Mouse (Mus musculus): Measurements from ENCODE around the gene 2210017I01Rik. TPM values are rescaled to one million over a fixed set of nuclear protein-coding genes. Genes with fewer than 3 reads are reported as not detected.
A peak's percentile ranks its signal among the peaks of the same experiment; 100 is the strongest.

The 2210017I01Rik gene
- polyA plus RNA-seq, 1 experiment from 2014 or later = not detected

DNA sequence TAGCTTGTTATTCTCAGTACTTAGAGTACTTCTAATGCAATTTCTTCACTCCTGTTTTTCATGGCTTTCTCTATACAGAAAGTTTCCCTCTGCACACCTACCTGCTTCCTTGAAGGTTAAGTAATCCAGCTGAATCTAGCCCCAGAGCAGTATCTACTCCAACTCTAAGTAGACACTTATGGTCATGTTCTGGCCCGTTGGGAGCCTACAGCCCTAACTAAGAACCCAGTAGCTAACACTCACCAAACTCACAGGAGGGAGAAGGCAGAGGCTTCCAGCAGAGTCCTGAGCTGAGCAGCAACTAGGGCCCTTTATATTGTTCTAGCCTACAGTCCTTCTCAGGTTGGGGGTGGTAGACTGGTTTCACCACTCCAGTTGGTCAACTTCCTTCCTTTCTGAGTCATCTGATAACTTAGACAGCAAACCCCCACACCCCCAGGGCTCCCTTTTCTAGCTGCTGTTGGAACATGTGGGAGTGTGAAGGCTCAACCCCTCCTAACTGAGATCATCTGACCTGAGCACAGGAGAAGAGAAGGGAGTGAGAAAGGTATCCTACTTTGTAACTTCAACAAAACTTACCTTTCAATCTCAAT is 33.7 kb downstream of the 2210017I01Rik start, which contains the start of gene Ivl:
Gene Ivl, minus strand, starts transcription at position 287 of the 593 bp plus-strand sequence.
- no peaks in the 10 kb centered on the region for H3K4me1 ChIP-seq (ENCODE audit: control insufficient read depth, insufficient read depth, low read length)
- no peaks in the 10 kb centered on the region for H3K36me3 ChIP-seq (ENCODE audit: control insufficient read depth, insufficient read depth, low read length)
- H3K4me3 ChIP-seq (replicated peaks; ENCODE audit: low read depth, low read length) = no peak within 1 kb of the TSS
- ATAC-seq (ENCODE audit: low FRiP score, low TSS enrichment) = no peak
- DNase-seq = no peak
- no peak within 1 kb of the TSS for H3K27ac ChIP-seq (replicated peaks; ENCODE audit: low read depth, low read length)
- H3K9ac ChIP-seq (replicated peaks; ENCODE audit: low read length) = no peak within 1 kb of the TSS
- no peaks in the 10 kb centered on the region for H3K27me3 ChIP-seq (ENCODE audit: control insufficient read depth, insufficient read depth, low read length)
- no peaks in the 10 kb centered on the region for H3K9me3 ChIP-seq (ENCODE audit: control insufficient read depth, low read length)
- H3K4me2 ChIP-seq (ENCODE audit: low read length) = no peak within 1 kb of the TSS
- 89% methylated on average over 1 of the region's 1 CpGs for WGBS

DNA sequence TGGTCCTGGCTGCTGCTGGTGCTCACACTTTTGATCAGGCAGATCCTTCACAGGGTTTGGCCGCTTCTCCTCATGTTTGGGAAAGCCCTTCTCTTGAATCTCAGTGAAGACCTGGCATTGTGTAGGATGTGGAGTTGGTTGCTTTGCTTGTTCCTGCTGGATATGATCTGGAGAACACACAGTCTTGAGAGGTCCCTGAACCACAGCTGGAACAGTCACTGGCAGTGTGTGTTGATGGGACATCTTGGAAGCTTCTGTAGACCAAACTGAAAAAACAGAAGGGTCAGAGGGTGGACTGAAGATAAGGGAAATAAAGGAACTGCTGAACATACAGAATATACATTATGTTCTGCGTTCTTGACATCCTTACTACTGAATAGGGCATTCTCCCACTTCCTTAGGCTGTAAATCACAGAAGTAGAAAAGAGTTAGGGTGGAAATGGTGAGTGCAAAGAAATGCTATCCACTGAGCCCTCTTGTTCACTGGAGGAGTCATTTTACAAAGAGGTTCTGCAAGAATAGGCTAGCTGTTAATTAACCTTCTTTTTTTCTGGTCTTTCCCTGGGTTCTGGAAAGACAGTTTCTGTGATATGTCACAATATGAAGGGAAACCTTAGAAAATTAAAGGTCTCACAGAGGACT is 34.7 kb downstream of the 2210017I01Rik start:
- WGBS = 67% methylated on average over 2 of the region's 2 CpGs
- no peak overlapping the region for H3K4me3 ChIP-seq (replicated peaks; ENCODE audit: low read depth, low read length)
- H3K27ac ChIP-seq (replicated peaks; ENCODE audit: low read depth, low read length) = no peak overlapping the region
- ATAC-seq (ENCODE audit: low FRiP score, low TSS enrichment) (no peak), DNase-seq (no peak)
- H3K4me1 ChIP-seq (ENCODE audit: control insufficient read depth, insufficient read depth, low read length) = no peaks in the 10 kb centered on the region
- H3K9ac ChIP-seq (replicated peaks; ENCODE audit: low read length) = no peak overlapping the region
- no peaks in the 10 kb centered on the region for H3K36me3 ChIP-seq (ENCODE audit: control insufficient read depth, insufficient read depth, low read length)
- no peaks in the 10 kb centered on the region for H3K27me3 ChIP-seq (ENCODE audit: control insufficient read depth, insufficient read depth, low read length)
- no peak overlapping the region for H3K4me2 ChIP-seq (ENCODE audit: low read length)
- no peaks in the 10 kb centered on the region for H3K9me3 ChIP-seq (ENCODE audit: control insufficient read depth, low read length)

DNA sequence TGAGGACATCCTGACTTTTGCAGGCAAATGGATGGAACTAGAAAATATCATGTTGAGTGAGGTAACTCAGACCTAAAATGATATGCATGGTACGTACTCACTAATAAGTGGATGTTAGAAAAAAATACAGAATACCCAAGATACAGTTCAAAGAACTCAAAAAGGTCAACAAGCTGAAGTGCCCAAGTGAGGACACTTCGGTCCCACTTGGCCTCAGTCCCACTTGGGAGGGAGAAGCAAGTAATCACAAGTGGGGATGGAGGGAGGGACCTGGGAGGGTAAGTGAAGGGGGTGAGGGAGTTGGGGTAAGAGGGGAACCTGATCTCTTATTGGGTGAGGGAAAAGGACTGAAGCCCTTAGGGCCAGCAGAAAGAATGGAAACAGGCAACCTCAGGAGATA is 38.5 kb downstream of the 2210017I01Rik start:
- no peak overlapping the region for H3K9ac ChIP-seq (replicated peaks; ENCODE audit: low read length)
- H3K27me3 ChIP-seq (ENCODE audit: control insufficient read depth, insufficient read depth, low read length) = no peaks in the 10 kb centered on the region
- WGBS = 87% methylated on average over 2 of the region's 2 CpGs
- no peak overlapping the region for H3K4me2 ChIP-seq (ENCODE audit: low read length)
- H3K27ac ChIP-seq (replicated peaks; ENCODE audit: low read depth, low read length) = no peak overlapping the region
- DNase-seq = no peak
- no peak overlapping the region for H3K4me3 ChIP-seq (replicated peaks; ENCODE audit: low read depth, low read length)
- no peaks in the 10 kb centered on the region for H3K4me1 ChIP-seq (ENCODE audit: control insufficient read depth, insufficient read depth, low read length)
- H3K9me3 ChIP-seq (ENCODE audit: control insufficient read depth, low read length) = no peaks in the 10 kb centered on the region
- no peaks in the 10 kb centered on the region for H3K36me3 ChIP-seq (ENCODE audit: control insufficient read depth, insufficient read depth, low read length)
- ATAC-seq (ENCODE audit: low FRiP score, low TSS enrichment) = no peak

DNA sequence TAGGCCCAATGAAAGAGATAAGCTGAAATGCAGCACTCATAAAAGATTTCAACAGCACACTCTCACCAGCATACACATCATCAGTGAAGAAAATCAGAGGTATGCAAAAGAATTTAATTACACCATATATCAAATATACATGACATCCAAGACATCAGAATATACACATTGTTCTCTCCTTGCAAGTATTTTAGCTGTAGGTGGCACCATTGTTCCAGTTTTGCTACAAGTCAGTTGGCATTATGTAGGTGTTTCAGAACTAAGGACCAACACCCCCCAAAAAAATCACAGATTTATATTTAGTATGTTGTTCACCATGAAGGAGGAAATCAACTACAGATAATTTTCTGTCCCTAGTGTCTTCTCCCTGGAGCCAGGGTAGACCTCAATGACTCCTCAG is 41.9 kb downstream of the 2210017I01Rik start:
- Histone ChIP-seq H3K4me3 (replicated peaks; ENCODE audit: low read depth, low read length) (no peak overlapping the region), H3K9ac (replicated peaks; ENCODE audit: low read length) (no peak overlapping the region), H3K27ac (replicated peaks; ENCODE audit: low read depth, low read length) (no peak overlapping the region), H3K4me1 (ENCODE audit: control insufficient read depth, insufficient read depth, low read length) (no peaks in the 10 kb centered on the region), H3K4me2 (ENCODE audit: low read length) (no peak overlapping the region), H3K27me3 (ENCODE audit: control insufficient read depth, insufficient read depth, low read length) (no peaks in the 10 kb centered on the region), H3K36me3 (ENCODE audit: control insufficient read depth, insufficient read depth, low read length) (no peaks in the 10 kb centered on the region), H3K9me3 (ENCODE audit: control insufficient read depth, low read length) (no peaks in the 10 kb centered on the region)
- DNase-seq (peak; percentile 41), ATAC-seq (ENCODE audit: low FRiP score, low TSS enrichment) (no peak)

Other genes starting within 250 kb of the 2210017I01Rik start
- not detected in 2 replicates for gene Sprr2f, start 242.3 kb downstream of the 2210017I01Rik start, polyA plus RNA-seq (2014; fragmentation: Nextera tagmentation; extraction: Ambion mirVana)
- not detected in 2 replicates for gene Sprr2h, start 221.8 kb downstream of the 2210017I01Rik start, polyA plus RNA-seq (2014; fragmentation: Nextera tagmentation; extraction: Ambion mirVana)
- gene Sprr2i, start 199.5 kb downstream of the 2210017I01Rik start, polyA plus RNA-seq (2014; fragmentation: Nextera tagmentation; extraction: Ambion mirVana) = not detected in 2 replicates
- not detected in 2 replicates for gene Sprr2j-ps, start 189.4 kb downstream of the 2210017I01Rik start, polyA plus RNA-seq (2014; fragmentation: Nextera tagmentation; extraction: Ambion mirVana)
- 6.2 and 6.3 TPM in 2 replicates for gene Gm9774, start 178.1 kb downstream of the 2210017I01Rik start, polyA plus RNA-seq (2014; fragmentation: Nextera tagmentation; extraction: Ambion mirVana)
- not detected in 2 replicates for gene Sprr2k, start 174.9 kb downstream of the 2210017I01Rik start, polyA plus RNA-seq (2014; fragmentation: Nextera tagmentation; extraction: Ambion mirVana)
- not detected in 2 replicates for gene Sprr1b, start 168.7 kb downstream of the 2210017I01Rik start, polyA plus RNA-seq (2014; fragmentation: Nextera tagmentation; extraction: Ambion mirVana)
- not detected in 2 replicates for gene Sprr3, start 148.8 kb downstream of the 2210017I01Rik start, polyA plus RNA-seq (2014; fragmentation: Nextera tagmentation; extraction: Ambion mirVana)
- not detected in 2 replicates for gene Sprr1a, start 121.6 kb downstream of the 2210017I01Rik start, polyA plus RNA-seq (2014; fragmentation: Nextera tagmentation; extraction: Ambion mirVana)
- gene Sprr4, start 107.0 kb downstream of the 2210017I01Rik start, polyA plus RNA-seq (2014; fragmentation: Nextera tagmentation; extraction: Ambion mirVana) = not detected in 2 replicates
- not detected in 2 replicates for gene 2310046K23Rik, start 73.0 kb downstream of the 2210017I01Rik start, polyA plus RNA-seq (2014; fragmentation: Nextera tagmentation; extraction: Ambion mirVana)
- not detected in 2 replicates for gene Ivl, start 33.8 kb downstream of the 2210017I01Rik start, polyA plus RNA-seq (2014; fragmentation: Nextera tagmentation; extraction: Ambion mirVana)
- not detected in 2 replicates for gene Smcp, start 18.5 kb downstream of the 2210017I01Rik start, polyA plus RNA-seq (2014; fragmentation: Nextera tagmentation; extraction: Ambion mirVana)
- gene Lce6a, start 14.2 kb upstream of the 2210017I01Rik start, polyA plus RNA-seq (2014; fragmentation: Nextera tagmentation; extraction: Ambion mirVana) = not detected in 2 replicates
- gene Lce1a1, start 40.8 kb upstream of the 2210017I01Rik start, polyA plus RNA-seq (2014; fragmentation: Nextera tagmentation; extraction: Ambion mirVana) = not detected in 2 replicates
- not detected in 2 replicates for gene Lce1b, start 49.4 kb upstream of the 2210017I01Rik start, polyA plus RNA-seq (2014; fragmentation: Nextera tagmentation; extraction: Ambion mirVana)
- not detected in 2 replicates for gene Lce1a2, start 62.8 kb upstream of the 2210017I01Rik start, polyA plus RNA-seq (2014; fragmentation: Nextera tagmentation; extraction: Ambion mirVana)
- gene Lce1c, start 71.8 kb upstream of the 2210017I01Rik start, polyA plus RNA-seq (2014; fragmentation: Nextera tagmentation; extraction: Ambion mirVana) = not detected in 2 replicates
- not detected in 2 replicates for gene Lce1d, start 79.7 kb upstream of the 2210017I01Rik start, polyA plus RNA-seq (2014; fragmentation: Nextera tagmentation; extraction: Ambion mirVana)
- gene Lce1e, start 101.6 kb upstream of the 2210017I01Rik start, polyA plus RNA-seq (2014; fragmentation: Nextera tagmentation; extraction: Ambion mirVana) = not detected in 2 replicates
- gene Lce1f, start 112.9 kb upstream of the 2210017I01Rik start, polyA plus RNA-seq (2014; fragmentation: Nextera tagmentation; extraction: Ambion mirVana) = not detected in 2 replicates
- not detected in 2 replicates for gene Gm38119, start 131.6 kb upstream of the 2210017I01Rik start, polyA plus RNA-seq (2014; fragmentation: Nextera tagmentation; extraction: Ambion mirVana)
- gene Lce1g, start 144.8 kb upstream of the 2210017I01Rik start, polyA plus RNA-seq (2014; fragmentation: Nextera tagmentation; extraction: Ambion mirVana) = not detected in 2 replicates
- not detected in 2 replicates for gene Lce1h, start 157.6 kb upstream of the 2210017I01Rik start, polyA plus RNA-seq (2014; fragmentation: Nextera tagmentation; extraction: Ambion mirVana)
- not detected in 2 replicates for gene Lce1i, start 171.4 kb upstream of the 2210017I01Rik start, polyA plus RNA-seq (2014; fragmentation: Nextera tagmentation; extraction: Ambion mirVana)
- gene Lce1j, start 183.0 kb upstream of the 2210017I01Rik start, polyA plus RNA-seq (2014; fragmentation: Nextera tagmentation; extraction: Ambion mirVana) = not detected in 2 replicates
- gene Lce1k, start 200.4 kb upstream of the 2210017I01Rik start, polyA plus RNA-seq (2014; fragmentation: Nextera tagmentation; extraction: Ambion mirVana) = not detected in 2 replicates
- not detected in 2 replicates for gene Kprp, start 219.8 kb upstream of the 2210017I01Rik start, polyA plus RNA-seq (2014; fragmentation: Nextera tagmentation; extraction: Ambion mirVana)
- gene Lce1l, start 243.8 kb upstream of the 2210017I01Rik start, polyA plus RNA-seq (2014; fragmentation: Nextera tagmentation; extraction: Ambion mirVana) = not detected in 2 replicates